Mouse (Mus musculus): ENCODE data around the gene Bend5. TPM values are rescaled to one million over a fixed set of nuclear protein-coding genes. Genes with fewer than 3 reads are reported as not detected.

Gene Bend5
- polyA plus RNA-seq, 1 experiment: 15.6 TPM

- Histone ChIP-seq H3K27ac (ENCODE audit: control insufficient read depth, insufficient read depth, low read length) (no peak overlapping the region), H3K4me3 (ENCODE audit: control insufficient read depth, insufficient read depth, low read length) (no peak overlapping the region), H3K4me1 (replicated peaks; ENCODE audit: control insufficient read depth, insufficient read depth, low read length) (no peaks in the 10 kb centered on the region), H3K27me3 (ENCODE audit: control insufficient read depth, insufficient read depth, low read length) (no peaks in the 10 kb centered on the region), H3K36me3 (ENCODE audit: control insufficient read depth, insufficient read depth, low read length) (no peaks in the 10 kb centered on the region)
- TF ChIP-seq CTCF (IDR thresholded peaks at IDR 0.05; ENCODE audit: borderline replicate concordance, control insufficient read depth, extremely low read depth, insufficient read depth, low read length, poor library complexity): no peak
- TF ChIP-seq POLR2A (IDR thresholded peaks at IDR 0.05; ENCODE audit: control insufficient read depth, extremely low read depth, insufficient read depth, low read length, poor library complexity): no peak
- DNase-seq: no peak
- 92% methylated on average over 3 of the region's 3 CpGs for WGBS
Measured at GRCm38 (mm10) chr4:111447918-111448317, 33.1 kb downstream of the Bend5 start.

- H3K4me3 ChIP-seq (ENCODE audit: control insufficient read depth, insufficient read depth, low read length): no peak overlapping the region
- no peaks in the 10 kb centered on the region for H3K4me1 ChIP-seq (replicated peaks; ENCODE audit: control insufficient read depth, insufficient read depth, low read length)
- H3K27ac ChIP-seq (ENCODE audit: control insufficient read depth, insufficient read depth, low read length): no peak overlapping the region
- 98% methylated on average over 4 of the region's 4 CpGs for WGBS
- H3K27me3 ChIP-seq (ENCODE audit: control insufficient read depth, insufficient read depth, low read length): no peaks in the 10 kb centered on the region
- no peaks in the 10 kb centered on the region for H3K36me3 ChIP-seq (ENCODE audit: control insufficient read depth, insufficient read depth, low read length)
- no peak for TF ChIP-seq POLR2A (IDR thresholded peaks at IDR 0.05; ENCODE audit: control insufficient read depth, extremely low read depth, insufficient read depth, low read length, poor library complexity)
- TF ChIP-seq CTCF (IDR thresholded peaks at IDR 0.05; ENCODE audit: borderline replicate concordance, control insufficient read depth, extremely low read depth, insufficient read depth, low read length, poor library complexity): no peak
- no peak for DNase-seq
Measured at GRCm38 (mm10) chr4:111448586-111448985, 33.8 kb downstream of the Bend5 start.

DNA sequence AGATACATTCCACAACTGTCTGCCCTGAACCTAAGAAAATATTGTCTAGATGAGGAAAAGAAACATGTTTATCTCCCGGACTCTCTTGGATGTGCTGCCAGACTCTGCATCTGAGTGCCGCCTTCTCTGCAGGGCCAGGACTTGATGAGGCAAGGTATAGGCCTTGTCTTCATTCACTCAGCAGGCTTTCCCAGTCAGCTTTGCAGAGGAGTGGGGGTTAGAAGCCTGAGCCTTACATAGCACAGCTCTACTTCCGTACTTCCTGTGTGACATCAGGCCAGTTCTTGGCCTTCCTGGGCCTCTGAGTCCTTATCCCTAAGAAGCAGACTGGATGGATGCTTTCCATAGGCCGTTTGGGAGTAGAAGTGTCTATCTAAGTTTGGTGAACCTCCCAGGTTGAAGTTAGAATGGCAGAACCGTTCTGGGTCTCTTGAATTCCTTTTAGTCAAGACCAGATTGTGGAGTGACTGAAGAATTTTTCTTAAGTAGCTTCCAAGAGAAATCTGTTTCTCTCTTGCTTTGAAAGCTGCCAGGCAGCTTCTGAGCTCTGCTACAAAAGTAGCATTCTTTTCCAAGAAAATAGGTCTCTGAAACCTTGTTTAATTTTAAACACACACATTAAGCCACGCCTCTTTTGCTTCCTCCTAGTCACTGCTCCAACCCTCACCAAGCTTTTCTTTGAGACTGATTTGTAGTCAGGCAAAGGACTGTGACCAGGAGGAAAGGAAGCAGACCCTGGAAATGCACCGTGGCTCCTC lies 34.8 kb downstream of the Bend5 start:
- no peak overlapping the region for H3K27ac ChIP-seq (ENCODE audit: control insufficient read depth, insufficient read depth, low read length)
- WGBS: 88% methylated on average over 7 of the region's 7 CpGs

GRCm38 (mm10) chr4:111451283-111451918 lies 36.6 kb downstream of the Bend5 start:
- 75% methylated on average over 7 of the region's 7 CpGs for WGBS
- no peak for DNase-seq
- H3K27ac ChIP-seq (ENCODE audit: control insufficient read depth, insufficient read depth, low read length): no peak overlapping the region
- no peaks in the 10 kb centered on the region for H3K4me1 ChIP-seq (replicated peaks; ENCODE audit: control insufficient read depth, insufficient read depth, low read length)
- no peaks in the 10 kb centered on the region for H3K27me3 ChIP-seq (ENCODE audit: control insufficient read depth, insufficient read depth, low read length)
- no peak for TF ChIP-seq POLR2A (IDR thresholded peaks at IDR 0.05; ENCODE audit: control insufficient read depth, extremely low read depth, insufficient read depth, low read length, poor library complexity)
- no peak for TF ChIP-seq CTCF (IDR thresholded peaks at IDR 0.05; ENCODE audit: borderline replicate concordance, control insufficient read depth, extremely low read depth, insufficient read depth, low read length, poor library complexity)
- no peak overlapping the region for H3K4me3 ChIP-seq (ENCODE audit: control insufficient read depth, insufficient read depth, low read length)
- H3K36me3 ChIP-seq (ENCODE audit: control insufficient read depth, insufficient read depth, low read length): peaks cover 14% of the 10 kb centered on the region

More for the DNA sequence above, 34.8 kb downstream of the Bend5 start:
- Histone ChIP-seq H3K36me3 (ENCODE audit: control insufficient read depth, insufficient read depth, low read length) (peaks cover 6% of the 10 kb centered on the region), H3K4me3 (ENCODE audit: control insufficient read depth, insufficient read depth, low read length) (no peak overlapping the region), H3K27me3 (ENCODE audit: control insufficient read depth, insufficient read depth, low read length) (no peaks in the 10 kb centered on the region), H3K4me1 (replicated peaks; ENCODE audit: control insufficient read depth, insufficient read depth, low read length) (no peaks in the 10 kb centered on the region)
- DNase-seq: no peak
- TF ChIP-seq CTCF (IDR thresholded peaks at IDR 0.05; ENCODE audit: borderline replicate concordance, control insufficient read depth, extremely low read depth, insufficient read depth, low read length, poor library complexity) (no peak), POLR2A (IDR thresholded peaks at IDR 0.05; ENCODE audit: control insufficient read depth, extremely low read depth, insufficient read depth, low read length, poor library complexity) (no peak)

- Histone ChIP-seq H3K36me3 (ENCODE audit: control insufficient read depth, insufficient read depth, low read length) (peaks cover 16% of the 10 kb centered on the region), H3K27me3 (ENCODE audit: control insufficient read depth, insufficient read depth, low read length) (no peaks in the 10 kb centered on the region), H3K4me1 (replicated peaks; ENCODE audit: control insufficient read depth, insufficient read depth, low read length) (no peaks in the 10 kb centered on the region), H3K4me3 (ENCODE audit: control insufficient read depth, insufficient read depth, low read length) (no peak overlapping the region), H3K27ac (ENCODE audit: control insufficient read depth, insufficient read depth, low read length) (no peak overlapping the region)
- WGBS: 98% methylated on average over 5 of the region's 5 CpGs
- DNase-seq: no peak
- TF ChIP-seq CTCF (IDR thresholded peaks at IDR 0.05; ENCODE audit: borderline replicate concordance, control insufficient read depth, extremely low read depth, insufficient read depth, low read length, poor library complexity) (no peak), POLR2A (IDR thresholded peaks at IDR 0.05; ENCODE audit: control insufficient read depth, extremely low read depth, insufficient read depth, low read length, poor library complexity) (no peak)
Measured at GRCm38 (mm10) chr4:111452192-111452591, 37.4 kb downstream of the Bend5 start.

- no peak for DNase-seq
- no peak overlapping the region for H3K4me3 ChIP-seq (ENCODE audit: control insufficient read depth, insufficient read depth, low read length)
- no peaks in the 10 kb centered on the region for H3K4me1 ChIP-seq (replicated peaks; ENCODE audit: control insufficient read depth, insufficient read depth, low read length)
- 89% methylated on average over 3 of the region's 3 CpGs for WGBS
- no peak overlapping the region for H3K27ac ChIP-seq (ENCODE audit: control insufficient read depth, insufficient read depth, low read length)
- no peaks in the 10 kb centered on the region for H3K27me3 ChIP-seq (ENCODE audit: control insufficient read depth, insufficient read depth, low read length)
- H3K36me3 ChIP-seq (ENCODE audit: control insufficient read depth, insufficient read depth, low read length): peaks cover 16% of the 10 kb centered on the region
- TF ChIP-seq POLR2A (IDR thresholded peaks at IDR 0.05; ENCODE audit: control insufficient read depth, extremely low read depth, insufficient read depth, low read length, poor library complexity) (no peak), CTCF (IDR thresholded peaks at IDR 0.05; ENCODE audit: borderline replicate concordance, control insufficient read depth, extremely low read depth, insufficient read depth, low read length, poor library complexity) (no peak)
Measured at GRCm38 (mm10) chr4:111453275-111453674, 38.5 kb downstream of the Bend5 start.
